Mouse (Mus musculus) liver, embryonic 11.5 days (tissue): Measurements from ENCODE around the gene Olfr211. TPM values are rescaled to one million over a fixed set of nuclear protein-coding genes. Genes with fewer than 3 reads are reported as not detected.

Source experiments
- ATAC-seq: fragments of 200-750 bp; cut with Nextera tagmentation; replicated peaks from 2 replicates; pipeline ENCODE4 v1.8.0; 2017; ENCODE audit warnings: moderate number of reproducible peaks, mild to moderate bottlenecking, moderate TSS enrichment, moderate library complexity; ENCODE audit not compliant: low FRiP score
- DNase-seq: peaks from one replicate; pipeline ENCODE4 v3.0.0-alpha.2; 2017; ENCODE audit warnings: low spot score
- H3K27ac ChIP-seq: fragments of 300-500 bp; sonication (generic); 2 replicates; pipeline ENCODE4 v1.5.1; 2014; ENCODE audit warnings: mild to moderate bottlenecking, low read depth, low read length, control low read depth
- H3K27me3 ChIP-seq: fragments of 300-500 bp; sonication (generic); replicated peaks from 2 replicates; pipeline ENCODE4 v1.6.1; 2014; ENCODE audit warnings: low read length, mixed read lengths; ENCODE audit not compliant: control insufficient read depth, insufficient read depth
- H3K36me3 ChIP-seq: fragments of 300-500 bp; sonication (generic); 2 replicates; pipeline ENCODE4 v1.6.1; 2014; ENCODE audit warnings: mild to moderate bottlenecking, low read length, moderate library complexity, mixed read lengths; ENCODE audit not compliant: control insufficient read depth, insufficient read depth
- H3K4me1 ChIP-seq: fragments of 300-500 bp; sonication (generic); replicated peaks from 2 replicates; pipeline ENCODE4 v1.6.1; 2014; ENCODE audit warnings: low read length, mixed read lengths; ENCODE audit not compliant: control insufficient read depth, insufficient read depth
- H3K4me2 ChIP-seq: fragments of 300-500 bp; sonication (generic); 2 replicates; pipeline ENCODE4 v1.6.1; 2014; ENCODE audit warnings: mild to moderate bottlenecking, control low read depth, moderate library complexity
- H3K4me3 ChIP-seq: fragments of 300-500 bp; sonication (generic); 2 replicates; pipeline ENCODE4 v1.5.1; 2014; ENCODE audit warnings: low read depth, low read length, control low read depth
- H3K9ac ChIP-seq: fragments of 300-500 bp; sonication (generic); 2 replicates; pipeline ENCODE4 v1.6.1; 2014; ENCODE audit warnings: low read depth, low read length, control low read depth
- H3K9me3 ChIP-seq: fragments of 300-500 bp; sonication (generic); 2 replicates; pipeline ENCODE4 v1.6.1; 2016; ENCODE audit warnings: low read length, inconsistent platforms, mixed read lengths; ENCODE audit not compliant: control insufficient read depth
- WGBS: fragments of 180-500 bp; shearing (Covaris S2); extraction: QIAGEN DNeasy Blood & Tissue Kit; methylation state at CpG from one replicate; pipeline ENCODE4 v1.1.7; 2014; 5-methylcytosine and 5-hydroxymethylcytosine counted together
- polyA plus RNA-seq: library from polyadenylated mRNA; unstranded; fragments of >200 nt; fragmentation: Nextera tagmentation; extraction: Ambion mirVana; gene quantifications from 2 replicates; pipeline ENCODE4 v1.2.1, GENCODE M21; 2014

Olfr211 gene
- polyA plus RNA-seq: not detected in 2 replicates

GRCm38 (mm10) chr6:116488791-116489190 is at the start of gene Olfr211:
Gene Olfr211 (plus strand): TSS chr6:116489091.
- no peaks in the 10 kb centered on the region for H3K36me3 ChIP-seq
- 65% methylated on average over 4 of the region's 4 CpGs for WGBS

DNA sequence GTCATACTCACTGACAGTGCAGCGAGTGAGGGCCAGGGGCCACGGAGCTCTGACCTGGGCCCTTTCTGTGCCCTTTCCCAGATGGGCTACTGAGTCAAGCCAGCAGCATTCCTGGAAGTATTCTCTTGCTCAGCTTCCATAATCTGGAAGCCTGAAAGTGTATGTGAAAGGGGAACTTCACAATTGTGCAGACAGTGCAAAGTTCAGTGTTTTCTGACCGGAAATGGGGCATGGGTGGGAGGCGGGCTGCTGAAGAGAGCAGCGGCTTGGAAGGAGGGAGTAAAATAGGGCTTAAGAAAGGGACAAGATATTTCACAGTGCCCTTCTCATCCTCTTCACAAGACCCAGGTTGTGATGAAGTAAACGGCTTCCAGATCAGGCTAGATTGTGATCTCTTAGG is 49.4 kb upstream of the Olfr211 start:
- H3K4me2 ChIP-seq: no peak overlapping the region
- H3K9me3 ChIP-seq: no peaks in the 10 kb centered on the region
- H3K36me3 ChIP-seq: no peaks in the 10 kb centered on the region
- H3K27ac ChIP-seq: no peak overlapping the region
- H3K4me3 ChIP-seq: no peak overlapping the region
- ATAC-seq (no peak), DNase-seq (no peak)
- no peak overlapping the region for H3K9ac ChIP-seq
- H3K27me3 ChIP-seq: no peaks in the 10 kb centered on the region
- 83% methylated on average over 6 of the region's 6 CpGs for WGBS
- no peaks in the 10 kb centered on the region; the same call in 1 of the 2 replicates for H3K4me1 ChIP-seq

More at GRCm38 (mm10) chr6:116488791-116489190, at the start of gene Olfr211:
- no peak within 1 kb of the TSS for H3K4me2 ChIP-seq
- no peak within 1 kb of the TSS for H3K27ac ChIP-seq
- no peaks in the 10 kb centered on the region for H3K27me3 ChIP-seq
- ATAC-seq: no peak
- no peak for DNase-seq
- no peaks in the 10 kb centered on the region for H3K9me3 ChIP-seq
- H3K4me3 ChIP-seq: no peak within 1 kb of the TSS
- no peaks in the 10 kb centered on the region for H3K4me1 ChIP-seq
- no peak within 1 kb of the TSS for H3K9ac ChIP-seq

DNA sequence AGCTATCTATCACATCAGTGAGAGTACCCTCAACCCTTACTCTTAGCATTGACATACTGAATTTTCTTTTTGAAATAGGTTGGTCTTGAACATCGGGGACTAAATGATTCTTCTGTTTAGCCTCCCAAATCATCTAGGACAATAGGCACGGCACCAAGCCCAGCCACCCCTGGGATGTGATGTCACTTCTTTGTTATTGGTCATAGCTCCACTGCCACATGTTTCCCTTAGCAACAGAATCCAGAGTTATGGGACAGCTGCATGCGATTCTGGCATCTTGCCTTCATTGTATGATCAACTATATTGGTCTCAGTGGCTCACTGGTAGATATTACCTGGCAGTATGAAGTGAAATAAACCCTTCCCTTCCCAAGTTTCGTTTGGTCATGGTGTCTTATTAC is 48.4 kb upstream of the Olfr211 start:
- WGBS: 74% methylated on average over 4 of the region's 4 CpGs
- no peak for DNase-seq
- Histone ChIP-seq H3K36me3 (no peaks in the 10 kb centered on the region), H3K9me3 (no peaks in the 10 kb centered on the region), H3K4me3 (no peak overlapping the region), H3K27ac (no peak overlapping the region), H3K27me3 (no peaks in the 10 kb centered on the region), H3K9ac (no peak overlapping the region), H3K4me2 (no peak overlapping the region), H3K4me1 (no peaks in the 10 kb centered on the region; the same call in 1 of the 2 replicates)
- no peak for ATAC-seq

DNA sequence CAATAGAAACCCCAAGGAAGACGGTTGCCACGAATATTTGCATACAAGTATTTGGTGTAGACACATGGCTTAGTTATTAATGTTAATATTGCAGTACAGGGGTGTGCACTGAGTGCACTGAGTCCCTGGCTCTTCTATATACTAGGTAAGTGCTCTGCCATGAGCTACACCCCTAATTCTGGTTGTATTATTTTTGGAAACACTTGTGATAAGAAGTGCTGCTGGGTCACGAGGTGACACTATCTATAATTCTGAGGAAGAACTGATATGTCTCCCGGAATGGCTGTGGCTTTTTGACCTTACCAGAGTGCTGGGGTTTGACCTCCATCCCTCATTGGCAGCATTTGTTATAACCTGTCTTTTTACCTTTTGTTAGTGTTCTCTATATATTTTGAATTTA is 48.0 kb upstream of the Olfr211 start:
- Histone ChIP-seq H3K4me2 (no peak overlapping the region), H3K36me3 (no peaks in the 10 kb centered on the region), H3K9ac (no peak overlapping the region), H3K27me3 (no peaks in the 10 kb centered on the region), H3K4me3 (no peak overlapping the region), H3K27ac (no peak overlapping the region), H3K4me1 (no peaks in the 10 kb centered on the region; the same call in 1 of the 2 replicates), H3K9me3 (no peaks in the 10 kb centered on the region)
- DNase-seq (no peak), ATAC-seq (peak; percentile 61; the same call in 1 of the 2 replicates)
- WGBS: 49% methylated on average over 4 of the region's 4 CpGs

DNA sequence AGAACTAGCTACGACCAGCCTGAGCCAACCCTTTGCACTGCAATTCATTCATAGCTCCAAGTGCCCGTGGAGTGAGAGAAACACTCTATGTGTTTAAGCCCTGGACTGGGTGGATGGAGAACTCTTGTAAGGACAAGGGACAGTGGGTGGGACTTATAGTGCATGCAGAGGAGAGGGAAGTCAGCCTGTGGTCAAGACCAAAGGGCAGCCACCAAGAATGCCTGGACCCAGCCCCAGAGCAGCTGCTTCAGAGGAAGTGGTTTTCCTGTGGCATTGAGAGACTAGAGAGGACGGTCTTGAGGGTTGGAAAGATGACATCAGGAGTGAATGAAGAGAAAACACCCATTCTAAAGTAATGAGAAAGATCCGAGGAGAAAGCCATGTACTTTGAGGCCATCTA is 33.1 kb upstream of the Olfr211 start:
- Histone ChIP-seq H3K27ac (no peak overlapping the region), H3K9me3 (no peaks in the 10 kb centered on the region), H3K4me1 (peaks cover 17% of the 10 kb centered on the region; the same call in 1 of the 2 replicates), H3K27me3 (peaks cover 6% of the 10 kb centered on the region; the same call in 1 of the 2 replicates), H3K4me2 (no peak overlapping the region), H3K36me3 (no peaks in the 10 kb centered on the region), H3K9ac (no peak overlapping the region), H3K4me3 (no peak overlapping the region)
- 0 out of 2 replicates have a peak, but pooled peaks have one; percentile 19 for ATAC-seq
- no peak for DNase-seq
- WGBS: 46% methylated on average over 4 of the region's 4 CpGs

- ATAC-seq: peak; percentile 76
- H3K27ac ChIP-seq: no peak overlapping the region
- H3K4me2 ChIP-seq: no peak overlapping the region; the same call in 1 of the 2 replicates
- 22% methylated on average over 1 of the region's 1 CpGs for WGBS
- H3K36me3 ChIP-seq: no peaks in the 10 kb centered on the region
- no peak overlapping the region for H3K4me3 ChIP-seq
- DNase-seq: no peak
- no peak overlapping the region for H3K9ac ChIP-seq
- H3K9me3 ChIP-seq: no peaks in the 10 kb centered on the region
- peaks cover 21% of the 10 kb centered on the region; the same call in 1 of the 2 replicates for H3K4me1 ChIP-seq
- peaks cover 13% of the 10 kb centered on the region; the same call in 1 of the 2 replicates for H3K27me3 ChIP-seq
Observed at GRCm38 (mm10) chr6:116456482-116456881, 32.4 kb upstream of the Olfr211 start.

- Histone ChIP-seq H3K36me3 (no peaks in the 10 kb centered on the region), H3K4me1 (peaks cover 21% of the 10 kb centered on the region; the same call in 1 of the 2 replicates), H3K9ac (no peak overlapping the region), H3K27ac (no peak overlapping the region), H3K4me3 (no peak overlapping the region), H3K9me3 (no peaks in the 10 kb centered on the region), H3K27me3 (peaks cover 13% of the 10 kb centered on the region; the same call in 1 of the 2 replicates), H3K4me2 (0 out of 2 replicates have a peak overlapping the region, but pooled peaks have one; percentile 22)
- WGBS: 45% methylated on average over 4 of the region's 4 CpGs
- no peak for DNase-seq
- ATAC-seq: no peak
Observed at GRCm38 (mm10) chr6:116458728-116459127, 30.2 kb upstream of the Olfr211 start.

- Histone ChIP-seq H3K36me3 (no peaks in the 10 kb centered on the region), H3K9ac (no peak overlapping the region), H3K4me1 (peaks cover 21% of the 10 kb centered on the region; the same call in 1 of the 2 replicates), H3K27ac (no peak overlapping the region), H3K4me2 (no peak overlapping the region), H3K27me3 (peaks cover 13% of the 10 kb centered on the region; the same call in 1 of the 2 replicates), H3K9me3 (no peaks in the 10 kb centered on the region), H3K4me3 (no peak overlapping the region)
- 43% methylated on average over 2 of the region's 2 CpGs for WGBS
- ATAC-seq: no peak
- no peak for DNase-seq
Observed at GRCm38 (mm10) chr6:116459232-116459631, 29.7 kb upstream of the Olfr211 start.
